Mouse (Mus musculus): ENCODE results near the gene Acer3. TPM values are rescaled to one million over a fixed set of nuclear protein-coding genes. Genes with fewer than 3 reads are reported as not detected.

The Acer3 gene
- polyA plus RNA-seq, 1 experiment from 2014 or later: 25.6 TPM

DNA sequence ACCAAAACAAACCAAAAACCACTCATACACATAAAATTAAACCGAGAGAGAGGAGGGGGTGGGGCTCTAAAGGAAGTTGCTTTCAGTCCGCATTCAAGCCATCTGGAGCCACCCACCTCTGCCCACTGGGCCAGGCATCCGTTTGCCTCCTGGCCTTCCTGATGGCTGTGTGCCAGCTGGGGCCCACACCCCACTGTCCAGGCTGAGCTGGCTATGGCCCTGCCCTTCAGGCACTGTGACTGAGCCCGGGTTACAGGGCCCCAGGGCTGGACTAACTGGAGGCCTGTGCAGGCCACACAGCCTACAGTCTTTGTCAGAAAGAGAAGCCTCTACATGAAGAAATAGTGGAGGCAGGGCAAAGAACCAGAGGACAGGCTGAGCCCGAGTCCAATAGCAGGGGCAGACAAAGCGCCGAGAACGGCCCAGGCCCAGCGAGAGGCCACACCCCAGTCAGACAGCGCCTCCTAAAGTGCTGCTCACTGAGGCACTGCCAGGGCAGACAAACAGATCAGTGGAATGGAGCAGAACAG, 155.9 kb downstream of the Acer3 start:
- H3K27ac ChIP-seq (ENCODE audit: low read length): peak overlapping the region; percentile 75
- no peaks in the 10 kb centered on the region for H3K9me3 ChIP-seq (ENCODE audit: control insufficient read depth, low read depth, low read length)
- ATAC-seq (ENCODE audit: insufficient number of reproducible peaks, insufficient read depth, low FRiP score, low read depth): peak; percentile 66
- no peaks in the 10 kb centered on the region for H3K36me3 ChIP-seq (ENCODE audit: control insufficient read depth, insufficient read depth, low read length)
- 47% methylated on average over 10 of the region's 10 CpGs for WGBS
- no peaks in the 10 kb centered on the region for H3K27me3 ChIP-seq (ENCODE audit: control insufficient read depth, insufficient read depth, low read length)
- no peak overlapping the region for H3K9ac ChIP-seq (replicated peaks; ENCODE audit: low read depth, low read length)
- no peak overlapping the region for H3K4me2 ChIP-seq (replicated peaks; ENCODE audit: low read depth, low read length)
- H3K4me1 ChIP-seq (ENCODE audit: control insufficient read depth, insufficient read depth, low read length): peaks cover 24% of the 10 kb centered on the region
- H3K4me3 ChIP-seq (ENCODE audit: low read depth, low read length): no peak overlapping the region

DNA sequence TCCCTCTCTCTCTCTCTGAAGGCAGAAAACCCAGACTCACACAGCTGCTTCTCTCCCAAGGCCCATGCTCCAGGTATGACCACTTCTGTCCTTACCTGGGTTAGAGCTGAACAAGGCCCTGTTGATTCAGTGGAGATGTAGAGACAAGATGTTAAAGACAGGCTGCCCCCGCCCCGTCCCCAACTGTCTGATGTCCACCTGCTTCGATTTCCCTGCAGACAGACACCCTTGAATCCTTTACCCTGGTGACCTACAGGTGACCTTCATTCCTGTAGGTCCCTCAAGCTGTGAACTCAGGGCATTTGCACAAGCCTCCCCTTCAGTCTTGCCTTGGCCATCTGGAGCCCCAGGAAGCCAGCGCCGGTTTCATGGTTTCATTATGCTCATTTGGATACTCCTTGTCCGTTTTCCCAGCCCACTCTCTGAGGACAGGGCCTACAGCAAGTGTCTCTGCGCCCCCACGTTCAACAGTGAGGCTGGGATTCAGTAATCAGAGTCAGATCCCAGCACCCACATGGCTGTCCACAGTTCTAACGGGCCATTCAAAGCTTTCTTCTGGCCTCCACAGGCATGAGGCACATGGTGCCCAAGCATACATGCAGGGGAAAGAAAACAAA, 156.5 kb downstream of the Acer3 start:
- H3K9ac ChIP-seq (replicated peaks; ENCODE audit: low read depth, low read length): no peak overlapping the region
- peak overlapping the region; percentile 75 for H3K27ac ChIP-seq (ENCODE audit: low read length)
- H3K4me3 ChIP-seq (ENCODE audit: low read depth, low read length): no peak overlapping the region
- 76% methylated on average over 9 of the region's 9 CpGs for WGBS
- no peaks in the 10 kb centered on the region for H3K9me3 ChIP-seq (ENCODE audit: control insufficient read depth, low read depth, low read length)
- no peak overlapping the region for H3K4me2 ChIP-seq (replicated peaks; ENCODE audit: low read depth, low read length)
- H3K4me1 ChIP-seq (ENCODE audit: control insufficient read depth, insufficient read depth, low read length): peaks cover 30% of the 10 kb centered on the region
- H3K36me3 ChIP-seq (ENCODE audit: control insufficient read depth, insufficient read depth, low read length): no peaks in the 10 kb centered on the region
- ATAC-seq (ENCODE audit: insufficient number of reproducible peaks, insufficient read depth, low FRiP score, low read depth): no peak
- H3K27me3 ChIP-seq (ENCODE audit: control insufficient read depth, insufficient read depth, low read length): no peaks in the 10 kb centered on the region

DNA sequence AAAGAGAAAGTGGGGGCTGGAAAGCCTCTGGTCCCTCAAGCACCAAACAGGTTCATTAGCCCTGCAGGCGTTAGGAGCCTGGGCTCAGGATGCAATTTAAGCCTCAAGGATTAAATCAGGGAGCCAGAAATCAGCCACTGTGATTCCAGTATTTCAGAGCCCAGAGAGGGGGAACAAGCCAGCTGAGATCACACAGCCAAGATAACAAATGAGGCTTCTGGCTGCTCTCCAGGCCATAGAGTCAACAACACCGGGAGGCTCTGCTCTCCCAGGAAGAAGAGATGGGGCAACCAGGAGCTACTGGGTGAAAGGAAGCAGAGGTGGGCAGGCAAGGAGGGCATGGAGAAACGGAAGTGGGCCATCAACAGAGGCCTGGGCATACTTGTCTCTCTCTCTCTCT, 157.3 kb downstream of the Acer3 start:
- H3K4me3 ChIP-seq (ENCODE audit: low read depth, low read length): no peak overlapping the region
- no peak for ATAC-seq (ENCODE audit: insufficient number of reproducible peaks, insufficient read depth, low FRiP score, low read depth)
- H3K36me3 ChIP-seq (ENCODE audit: control insufficient read depth, insufficient read depth, low read length): no peaks in the 10 kb centered on the region
- WGBS: 46% methylated on average over 3 of the region's 3 CpGs
- H3K9ac ChIP-seq (replicated peaks; ENCODE audit: low read depth, low read length): no peak overlapping the region
- H3K4me2 ChIP-seq (replicated peaks; ENCODE audit: low read depth, low read length): no peak overlapping the region
- H3K27me3 ChIP-seq (ENCODE audit: control insufficient read depth, insufficient read depth, low read length): no peaks in the 10 kb centered on the region
- H3K9me3 ChIP-seq (ENCODE audit: control insufficient read depth, low read depth, low read length): no peaks in the 10 kb centered on the region
- peaks cover 38% of the 10 kb centered on the region for H3K4me1 ChIP-seq (ENCODE audit: control insufficient read depth, insufficient read depth, low read length)
- H3K27ac ChIP-seq (ENCODE audit: low read length): peak overlapping the region; percentile 6; the same call in 1 of the 2 replicates

DNA sequence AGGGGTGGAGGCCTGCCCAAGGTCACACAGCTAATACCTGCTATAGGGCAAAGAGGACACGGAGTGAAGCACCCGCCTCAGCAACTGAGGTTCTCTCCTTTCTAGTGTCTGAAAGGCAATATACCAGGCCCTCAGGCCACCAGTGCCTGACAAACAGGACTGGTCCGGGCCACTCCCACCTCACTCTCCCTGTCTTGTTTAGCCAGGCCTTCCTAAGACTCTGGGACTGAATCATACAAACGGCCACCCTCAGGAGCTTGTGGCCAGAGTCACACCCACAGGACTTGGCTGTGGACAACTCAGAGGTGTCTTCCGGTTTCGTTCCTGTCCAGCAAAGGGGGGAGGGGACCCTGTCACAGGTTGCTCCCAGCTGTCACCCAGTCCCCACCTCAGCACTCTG, 158.8 kb downstream of the Acer3 start:
- H3K4me2 ChIP-seq (replicated peaks; ENCODE audit: low read depth, low read length): no peak overlapping the region

DNA sequence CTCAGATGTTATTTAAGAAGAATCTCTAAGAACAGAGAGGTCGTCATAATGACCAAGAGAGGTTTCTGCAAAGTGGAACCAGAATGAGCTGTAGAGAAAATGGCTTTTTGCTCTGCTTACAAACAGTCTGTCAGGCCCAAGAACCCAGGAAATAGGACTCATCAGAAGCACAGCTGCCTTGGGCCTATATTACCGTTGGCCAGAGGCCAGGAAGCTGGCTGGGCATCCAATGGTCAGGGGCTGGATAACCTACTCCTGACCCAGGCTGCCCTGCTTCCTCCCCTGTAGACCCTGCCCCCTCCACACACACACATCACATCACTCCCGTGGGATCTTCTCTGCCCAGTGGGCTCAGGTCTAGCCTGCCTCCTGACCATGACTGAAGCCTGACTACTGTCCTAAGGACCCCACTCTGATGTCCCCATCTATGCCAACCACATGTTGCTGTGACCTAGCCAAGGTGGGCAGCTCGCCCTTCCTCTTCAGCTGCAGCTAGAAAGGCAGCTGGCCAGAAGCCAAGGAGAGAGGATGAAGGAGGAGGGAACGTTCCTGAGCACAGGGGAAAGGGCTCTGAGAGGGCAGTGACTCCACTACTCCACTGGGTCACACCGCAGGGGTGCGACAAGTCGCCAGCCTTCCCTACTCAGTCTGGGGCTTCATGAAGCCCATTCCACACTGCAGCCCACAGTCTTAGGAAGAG, 160.8 kb downstream of the Acer3 start:
- ATAC-seq (ENCODE audit: insufficient number of reproducible peaks, insufficient read depth, low FRiP score, low read depth): no peak
- 30% methylated on average over 8 of the region's 8 CpGs for WGBS

More for the DNA sequence above, 158.8 kb downstream of the Acer3 start:
- no peaks in the 10 kb centered on the region for H3K27me3 ChIP-seq (ENCODE audit: control insufficient read depth, insufficient read depth, low read length)
- ATAC-seq (ENCODE audit: insufficient number of reproducible peaks, insufficient read depth, low FRiP score, low read depth): no peak
- H3K27ac ChIP-seq (ENCODE audit: low read length): no peak overlapping the region
- no peaks in the 10 kb centered on the region for H3K9me3 ChIP-seq (ENCODE audit: control insufficient read depth, low read depth, low read length)
- H3K9ac ChIP-seq (replicated peaks; ENCODE audit: low read depth, low read length): no peak overlapping the region
- H3K4me3 ChIP-seq (ENCODE audit: low read depth, low read length): no peak overlapping the region
- peaks cover 48% of the 10 kb centered on the region for H3K4me1 ChIP-seq (ENCODE audit: control insufficient read depth, insufficient read depth, low read length)
- 71% methylated on average over 6 of the region's 6 CpGs for WGBS
- H3K36me3 ChIP-seq (ENCODE audit: control insufficient read depth, insufficient read depth, low read length): no peaks in the 10 kb centered on the region

DNA sequence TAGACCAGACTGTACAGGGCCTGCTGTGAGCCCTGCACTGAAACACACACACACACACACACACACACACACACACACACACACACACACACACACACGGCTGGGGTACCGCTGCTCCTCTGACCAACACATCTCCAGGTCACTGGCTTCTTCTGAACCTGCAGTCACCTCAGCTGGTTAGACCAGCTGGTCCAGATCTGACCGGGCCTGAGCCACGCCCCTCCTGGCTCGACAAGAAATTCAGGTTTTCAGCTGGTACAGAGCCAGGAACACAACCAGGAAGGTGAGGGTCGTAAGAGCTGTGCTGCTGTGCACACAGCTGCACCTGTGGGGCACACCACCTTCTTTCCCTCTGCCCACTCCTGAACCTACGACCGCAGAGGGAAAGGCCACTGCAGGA, 162.5 kb downstream of the Acer3 start:
- 0 out of 2 replicates have a peak overlapping the region, but pooled peaks have one; percentile 2 for H3K4me2 ChIP-seq (replicated peaks; ENCODE audit: low read depth, low read length)
- ATAC-seq (ENCODE audit: insufficient number of reproducible peaks, insufficient read depth, low FRiP score, low read depth): peak; percentile 70
- H3K27me3 ChIP-seq (ENCODE audit: control insufficient read depth, insufficient read depth, low read length): no peaks in the 10 kb centered on the region
- no peaks in the 10 kb centered on the region for H3K9me3 ChIP-seq (ENCODE audit: control insufficient read depth, low read depth, low read length)
- H3K27ac ChIP-seq (ENCODE audit: low read length): peak overlapping the region; percentile 82
- whole genome bisulfite sequencing: 30% methylated on average over 8 of the region's 8 CpGs
- no peaks in the 10 kb centered on the region for H3K36me3 ChIP-seq (ENCODE audit: control insufficient read depth, insufficient read depth, low read length)
- H3K9ac ChIP-seq (replicated peaks; ENCODE audit: low read depth, low read length): no peak overlapping the region
- no peak overlapping the region for H3K4me3 ChIP-seq (ENCODE audit: low read depth, low read length)
- peaks cover 47% of the 10 kb centered on the region for H3K4me1 ChIP-seq (ENCODE audit: control insufficient read depth, insufficient read depth, low read length)

More for the DNA sequence above, 160.8 kb downstream of the Acer3 start:
- Histone ChIP-seq H3K9ac (replicated peaks; ENCODE audit: low read depth, low read length) (no peak overlapping the region), H3K4me1 (ENCODE audit: control insufficient read depth, insufficient read depth, low read length) (peaks cover 54% of the 10 kb centered on the region), H3K27ac (ENCODE audit: low read length) (peak overlapping the region; percentile 44; the same call in 1 of the 2 replicates), H3K4me3 (ENCODE audit: low read depth, low read length) (no peak overlapping the region), H3K36me3 (ENCODE audit: control insufficient read depth, insufficient read depth, low read length) (no peaks in the 10 kb centered on the region), H3K9me3 (ENCODE audit: control insufficient read depth, low read depth, low read length) (no peaks in the 10 kb centered on the region), H3K4me2 (replicated peaks; ENCODE audit: low read depth, low read length) (no peak overlapping the region), H3K27me3 (ENCODE audit: control insufficient read depth, insufficient read depth, low read length) (no peaks in the 10 kb centered on the region)

DNA sequence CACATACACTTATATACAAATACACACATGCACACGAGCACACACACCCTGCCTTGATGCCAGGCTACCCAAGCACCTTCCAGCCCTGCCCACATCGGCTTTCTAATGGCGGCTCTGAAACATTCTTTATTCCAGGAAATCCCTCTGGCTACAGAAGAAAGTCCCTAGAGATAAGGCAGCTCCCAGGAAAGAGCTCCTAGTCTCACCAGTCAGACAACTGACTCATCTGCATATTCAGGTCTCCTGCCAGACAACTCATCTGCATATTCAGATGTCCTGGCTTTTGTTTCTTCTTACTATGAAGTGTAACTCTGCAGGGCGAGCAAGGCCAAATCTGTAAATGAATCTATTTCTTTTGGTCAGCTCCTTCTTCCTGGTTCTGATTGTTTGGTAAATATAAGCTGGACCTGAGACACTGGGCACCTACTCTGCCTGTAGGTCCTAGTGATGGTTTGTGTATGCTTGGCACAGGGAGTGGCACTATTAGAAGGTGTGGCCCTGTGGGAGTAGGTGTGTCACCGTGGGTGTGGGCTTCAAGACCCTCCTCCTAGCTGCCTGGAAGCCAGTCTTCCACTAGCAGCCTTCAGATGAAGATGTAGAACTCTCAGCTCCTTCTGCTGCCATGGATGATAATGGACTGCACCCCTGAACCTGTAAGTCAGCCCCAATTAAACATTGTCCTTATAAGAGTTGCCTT, 163.2 kb downstream of the Acer3 start:
- Histone ChIP-seq H3K9ac (replicated peaks; ENCODE audit: low read depth, low read length) (no peak overlapping the region), H3K27me3 (ENCODE audit: control insufficient read depth, insufficient read depth, low read length) (no peaks in the 10 kb centered on the region), H3K9me3 (ENCODE audit: control insufficient read depth, low read depth, low read length) (no peaks in the 10 kb centered on the region), H3K4me2 (replicated peaks; ENCODE audit: low read depth, low read length) (no peak overlapping the region), H3K36me3 (ENCODE audit: control insufficient read depth, insufficient read depth, low read length) (no peaks in the 10 kb centered on the region), H3K27ac (ENCODE audit: low read length) (peak overlapping the region; percentile 67; the same call in 1 of the 2 replicates), H3K4me1 (ENCODE audit: control insufficient read depth, insufficient read depth, low read length) (peaks cover 45% of the 10 kb centered on the region), H3K4me3 (ENCODE audit: low read depth, low read length) (no peak overlapping the region)
- no peak for ATAC-seq (ENCODE audit: insufficient number of reproducible peaks, insufficient read depth, low FRiP score, low read depth)
- WGBS: 54% methylated on average over 5 of the region's 5 CpGs
